Mouse (Mus musculus) gastrocnemius, postnatal 10 days (tissue): ENCODE data around the gene Tcaim. TPM values are rescaled to one million over a fixed set of nuclear protein-coding genes. Genes with fewer than 3 reads are reported as not detected.
A peak's percentile ranks its signal among the peaks of the same experiment; 100 is the strongest.
"Not testable (repeated sequence)": the region's sequence is repeated elsewhere in the genome, so short reads cannot be mapped to it uniquely, and the experiment has no call there.

Experiments
- DNase-seq: peaks from one replicate; pipeline ENCODE4 v3.0.0; 2021; ENCODE audit warnings: mixed read lengths
- long read RNA-seq, 2 experiments: library from polyadenylated mRNA; stranded (forward); transcript quantifications; one replicate each; pipeline ENCODE4 v2.0.0; 2021
- total RNA-seq, 2 experiments: library from RNA; stranded (reverse); gene quantifications; 2 replicates each; pipeline ENCODE4 v1.2.3; 2021

Gene Tcaim
- total RNA-seq: 10 to 100 TPM; 21.9 to 25.0 TPM
- long read RNA-seq, experiment 1, transcript Tcaim-201 (11 exons, 3,049 nt): major isoform, 27 of 33 reads
- long read RNA-seq, experiment 1, partial matches to known transcripts: 0 of 33 reads
- long read RNA-seq, experiment 1, other reads (novel, unspliced or antisense): 6 of 33 reads
- long read RNA-seq, experiment 2, transcript Tcaim-201 (11 exons, 3,049 nt): major isoform, 25 of 30 reads
- long read RNA-seq, experiment 2, partial matches to known transcripts: 2 of 30 reads
- long read RNA-seq, experiment 2, other reads (novel, unspliced or antisense): 3 of 30 reads

GRCm38 (mm10) chr9:122805053-122805844, at the start of gene Tcaim:
Gene Tcaim, plus strand, starts transcription at chr9:122805539.
- DNase-seq: peak; percentile 90

DNA sequence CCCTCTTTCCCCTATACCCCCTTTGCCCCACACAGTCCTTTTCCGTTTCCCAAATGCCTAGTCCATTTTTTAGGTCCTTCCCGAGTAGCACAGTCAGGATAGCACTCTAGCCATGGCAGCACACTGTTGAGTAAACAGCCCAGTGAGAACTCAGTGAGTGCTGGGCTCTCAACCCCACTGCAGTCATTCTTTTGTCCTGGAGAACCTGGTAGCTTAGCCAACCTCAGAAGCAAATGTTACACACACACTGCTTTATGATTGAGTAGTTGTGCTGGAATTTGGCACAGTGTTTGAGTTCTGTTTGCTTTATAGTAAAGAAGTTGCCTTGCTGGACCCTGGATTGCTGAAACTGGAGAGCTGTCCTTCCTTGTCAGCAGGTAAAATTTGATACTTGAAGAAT, 47.7 kb upstream of the Tcaim start:
- no peak for DNase-seq

DNA sequence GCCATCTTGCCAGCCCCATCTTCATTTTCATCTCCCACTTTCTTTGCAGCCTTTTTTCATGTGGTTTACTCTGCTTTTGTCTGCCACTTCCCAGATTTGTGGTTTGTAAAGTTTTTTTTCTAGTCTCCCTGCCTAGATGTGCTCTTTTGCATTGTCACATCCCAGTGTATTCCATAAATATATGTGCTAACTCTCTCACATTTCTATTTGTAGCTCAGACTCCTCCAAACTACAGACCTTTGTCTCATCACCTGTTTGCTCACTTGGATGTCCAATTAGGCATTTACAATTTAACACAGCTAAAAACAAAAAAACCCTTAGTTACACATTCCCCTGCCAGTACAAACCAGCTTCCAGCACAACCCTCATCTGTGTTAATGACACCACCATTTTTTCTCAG, 45.2 kb upstream of the Tcaim start:
- DNase-seq: no peak

GRCm38 (mm10) chr9:122785231-122785630, 20.1 kb upstream of the Tcaim start:
- no peak for DNase-seq

DNA sequence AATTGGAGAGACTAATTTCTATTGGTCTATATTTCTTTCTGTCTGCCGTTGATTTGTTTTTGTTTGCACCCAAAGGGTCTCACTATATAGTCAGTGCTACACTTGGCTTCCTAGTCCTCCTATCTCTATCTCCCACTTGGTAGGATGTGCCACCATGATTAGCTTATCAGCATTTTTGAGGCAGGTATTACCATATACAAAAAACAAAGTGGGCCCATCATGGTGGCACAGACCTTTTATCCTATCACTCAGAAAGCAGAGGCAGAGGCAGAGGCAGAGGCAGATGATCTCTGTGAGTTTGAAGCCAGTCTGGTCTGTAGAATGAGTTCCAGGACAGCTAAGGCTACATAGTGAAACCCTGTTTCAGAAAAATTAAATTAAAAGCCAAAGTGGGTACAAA, 18.8 kb upstream of the Tcaim start:
- DNase-seq: no peak

DNA sequence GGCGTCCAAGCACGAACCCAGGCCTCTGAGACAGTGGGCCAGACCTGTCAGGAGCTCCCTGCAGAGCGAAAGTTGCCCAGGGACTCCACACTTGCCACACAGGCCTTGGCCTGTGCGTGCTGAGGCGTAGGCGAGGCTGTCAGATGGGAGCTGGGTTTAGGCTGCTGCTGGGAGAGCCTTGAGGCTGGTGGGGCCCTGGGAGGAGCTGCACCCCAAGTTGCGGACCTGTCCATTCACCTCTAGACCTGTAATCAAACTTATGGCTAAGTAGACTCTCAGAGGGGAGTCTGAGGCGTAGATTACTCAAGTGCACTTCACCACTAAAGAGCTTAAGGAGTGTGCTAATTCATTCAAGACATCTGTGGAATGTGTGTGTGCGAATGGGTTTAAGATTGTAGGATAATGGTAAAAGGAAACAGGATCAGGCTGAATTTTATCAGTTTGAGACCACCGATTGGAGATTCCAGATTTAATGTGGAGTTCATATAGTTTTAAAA, 554 bp downstream of the Tcaim start:
- no peak for DNase-seq

DNA sequence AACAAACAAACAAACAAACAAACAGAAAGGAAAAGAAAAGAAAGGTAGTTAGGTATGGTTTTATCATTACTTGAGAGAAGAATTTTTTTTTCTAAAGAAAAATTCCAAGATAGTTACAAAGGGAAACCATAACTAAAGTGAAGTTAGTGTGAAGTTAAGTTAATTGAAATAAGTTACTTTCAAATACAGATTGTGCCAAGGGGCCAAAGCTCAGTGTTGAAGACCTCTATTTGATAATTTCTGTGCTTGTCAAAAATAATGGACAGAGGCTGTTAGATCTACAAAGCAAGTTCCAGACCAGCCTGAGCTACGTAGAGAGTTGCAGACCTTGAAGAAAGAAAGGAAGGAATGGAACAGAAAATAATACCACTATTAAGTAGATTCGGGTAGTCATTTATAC, 1.8 kb downstream of the Tcaim start:
- no peak for DNase-seq

DNA sequence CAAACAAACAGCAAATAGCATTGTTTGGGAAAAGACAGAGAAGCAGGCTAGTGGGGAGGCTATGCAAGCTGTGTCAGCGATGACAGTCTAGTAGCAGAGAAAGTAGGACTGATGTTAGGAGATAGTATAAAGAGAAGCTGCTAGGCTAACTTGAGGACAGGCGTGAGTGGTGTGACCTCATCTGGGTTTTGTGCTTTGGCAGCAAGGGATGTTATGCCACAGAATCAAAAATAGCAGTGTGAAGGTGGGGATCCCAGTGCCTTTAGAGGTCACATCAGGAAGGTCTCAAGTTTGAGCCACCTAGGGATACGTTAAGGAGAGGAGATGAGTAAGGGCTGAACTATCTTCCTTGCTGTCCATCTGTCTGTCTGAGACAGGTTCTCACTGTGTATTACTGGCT, 4.9 kb downstream of the Tcaim start:
- DNase-seq: no peak

DNA sequence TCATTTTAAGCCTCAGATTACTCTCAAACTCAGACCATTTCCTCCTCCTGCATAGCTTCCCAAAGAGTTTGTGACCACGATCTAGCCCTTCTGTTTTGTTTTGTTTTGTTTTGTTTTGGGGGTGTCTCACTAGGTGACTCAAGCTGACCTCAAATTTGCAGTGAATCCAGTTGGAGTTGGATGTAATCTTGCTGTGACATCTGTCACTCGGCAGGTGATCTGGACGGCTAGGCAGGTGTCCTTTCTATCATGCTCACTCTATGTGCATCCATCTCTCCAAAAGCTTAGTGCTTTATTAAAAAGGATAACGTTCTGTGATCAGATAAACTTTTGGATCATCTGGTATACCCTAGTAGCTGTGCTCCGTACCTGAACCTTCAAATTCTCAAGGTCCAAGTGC, 7.0 kb downstream of the Tcaim start:
- no peak for DNase-seq

DNA sequence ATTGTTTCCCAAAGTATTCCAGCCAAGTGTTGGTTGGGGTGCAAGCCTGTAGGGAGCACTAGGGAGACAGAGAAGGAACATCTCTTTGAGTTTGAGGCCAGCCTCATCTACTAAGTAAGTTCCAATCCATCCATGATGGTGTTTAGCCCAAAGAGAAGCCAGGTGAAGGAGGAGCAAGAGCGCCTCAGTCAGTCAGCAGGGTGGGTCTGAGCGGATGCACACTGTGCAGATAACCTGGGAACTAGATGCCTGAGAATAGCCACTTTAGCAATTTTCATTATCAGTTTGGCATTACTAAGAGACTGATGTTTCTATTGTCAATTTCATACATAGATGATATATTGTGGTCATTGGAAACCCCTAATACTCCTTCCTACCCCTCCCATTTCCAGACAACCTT, 9.4 kb downstream of the Tcaim start:
- no peak for DNase-seq

DNA sequence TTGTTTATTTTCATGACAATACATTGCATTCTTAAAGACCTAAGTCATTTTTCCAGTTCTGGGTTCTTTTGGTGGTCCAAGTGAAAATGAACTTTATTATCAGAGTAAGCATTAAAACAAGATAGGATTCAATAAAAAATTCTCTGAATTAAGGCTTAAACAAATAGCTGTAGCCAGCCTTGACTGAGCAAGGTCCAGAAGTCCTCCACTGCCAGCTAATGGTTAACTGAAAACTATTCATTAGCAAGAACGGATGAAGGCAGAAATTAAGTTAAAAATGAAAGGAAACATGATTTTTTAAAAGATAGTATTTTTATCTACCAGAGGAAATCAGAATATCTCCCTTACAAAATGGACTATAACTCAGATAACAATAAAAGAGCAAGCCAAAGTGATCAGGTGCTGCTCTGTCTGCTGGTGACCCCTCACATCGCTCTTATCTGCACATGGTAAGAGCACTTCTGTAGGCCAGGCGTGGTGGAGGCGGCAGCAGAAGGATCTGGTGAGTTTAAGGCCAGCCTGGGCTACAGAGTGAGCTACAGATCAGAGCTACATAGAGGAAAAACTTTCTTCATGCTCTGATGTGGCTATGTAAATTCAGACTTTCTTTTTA, 10.0 kb downstream of the Tcaim start:
- DNase-seq: no peak

DNA sequence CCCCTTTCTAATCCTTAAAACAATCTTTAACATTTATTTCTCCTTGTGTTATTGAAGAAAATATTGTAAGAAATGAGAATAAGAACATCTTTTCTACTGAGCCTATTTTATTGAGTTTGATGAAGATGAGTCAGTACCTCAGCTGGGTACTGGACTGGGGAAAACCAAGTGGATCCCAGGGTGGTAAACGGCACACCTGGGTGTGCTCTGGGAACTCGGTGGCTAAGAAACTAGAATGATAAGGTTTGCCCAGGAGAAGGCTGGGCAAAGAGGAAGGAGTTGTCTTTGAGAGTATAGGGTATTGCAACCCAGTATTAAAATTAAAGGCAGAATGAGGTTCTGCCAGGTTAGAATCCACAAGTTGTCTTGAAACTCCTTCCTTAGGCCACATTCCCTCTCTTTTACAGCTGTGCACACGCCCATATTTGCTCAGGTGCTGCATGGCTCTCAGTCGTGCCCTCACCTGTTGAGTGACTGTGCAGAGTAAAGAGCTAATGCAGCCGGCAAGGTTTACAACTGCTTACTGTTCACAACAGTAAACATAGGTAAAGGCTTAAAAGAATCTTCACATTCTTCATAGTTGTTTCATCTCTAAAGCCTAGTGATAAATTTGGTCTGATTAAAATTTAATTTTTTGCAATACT, 18.2 kb downstream of the Tcaim start:
- no peak for DNase-seq

- no peak for DNase-seq
These were observed 21.4 kb downstream of the Tcaim start for GRCm38 (mm10) chr9:122826743-122827142.

- DNase-seq: no peak
These were observed 24.6 kb downstream of the Tcaim start for GRCm38 (mm10) chr9:122829826-122830380.

DNA sequence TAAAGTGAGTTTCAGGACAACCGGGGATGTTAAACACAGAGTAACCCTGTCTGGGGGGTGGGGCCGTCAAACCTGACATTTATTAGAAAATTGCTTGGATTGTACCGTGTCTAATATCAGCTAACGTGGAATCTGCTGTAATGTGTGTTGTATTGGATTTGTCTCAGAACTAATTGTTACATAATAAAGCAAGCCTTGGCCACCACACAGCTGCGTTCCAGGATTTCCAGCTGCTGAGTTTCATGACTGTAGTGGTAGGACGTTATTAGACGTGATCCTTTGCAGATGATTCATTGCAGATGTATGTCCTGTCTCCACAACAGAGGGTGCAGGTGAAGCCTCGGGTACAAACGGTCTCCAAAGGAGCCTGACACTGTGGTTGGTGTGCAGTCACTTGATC, 30.8 kb downstream of the Tcaim start:
- no peak for DNase-seq

DNA sequence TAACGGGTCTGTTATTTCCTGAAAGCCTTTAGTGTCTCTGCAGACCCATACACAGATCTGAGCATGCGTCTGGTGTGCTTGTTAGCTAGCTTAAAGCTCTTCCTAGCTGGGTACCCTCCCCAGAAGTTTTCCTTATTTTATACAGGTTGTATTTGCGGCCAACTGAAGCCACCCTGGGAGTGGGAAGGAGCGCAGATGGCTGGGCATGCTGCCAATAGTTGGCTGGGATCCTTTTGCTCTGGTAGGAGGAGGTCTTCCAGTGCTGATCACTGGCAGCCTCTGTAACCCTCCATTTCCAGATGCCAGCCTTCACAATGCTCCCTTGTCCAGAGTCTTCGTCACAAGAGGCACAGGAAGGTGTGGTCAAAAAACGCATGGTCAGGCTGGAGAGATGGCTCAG, 31.5 kb downstream of the Tcaim start:
- peak; percentile 48 for DNase-seq

DNA sequence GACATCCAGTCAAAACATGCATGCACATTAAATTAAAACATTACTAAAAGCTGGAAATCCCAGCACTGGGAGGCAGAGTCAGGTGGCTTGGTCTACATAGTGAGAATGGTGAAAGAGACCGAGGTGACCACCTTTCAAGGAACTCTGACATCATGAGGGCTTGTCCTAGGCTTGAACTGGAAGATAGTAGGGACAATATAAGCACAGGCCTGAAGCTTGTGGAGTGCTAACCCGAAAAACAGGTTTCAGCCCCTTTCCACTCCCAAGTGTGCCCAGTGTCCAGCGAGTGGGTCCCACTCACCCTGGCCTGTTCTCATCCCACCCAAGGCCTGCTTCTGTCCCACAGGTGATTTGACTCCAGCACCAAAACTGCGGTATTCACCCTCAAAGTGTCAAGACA, 31.9 kb downstream of the Tcaim start:
- no peak for DNase-seq

GRCm38 (mm10) chr9:122837680-122838079, 32.3 kb downstream of the Tcaim start:
- peak; percentile 42 for DNase-seq

GRCm38 (mm10) chr9:122843760-122844159, 38.4 kb downstream of the Tcaim start, which contains the start of gene Gm35549:
Gene Gm35549, minus strand, starts transcription at chr9:122844035.
- no peak for DNase-seq

DNA sequence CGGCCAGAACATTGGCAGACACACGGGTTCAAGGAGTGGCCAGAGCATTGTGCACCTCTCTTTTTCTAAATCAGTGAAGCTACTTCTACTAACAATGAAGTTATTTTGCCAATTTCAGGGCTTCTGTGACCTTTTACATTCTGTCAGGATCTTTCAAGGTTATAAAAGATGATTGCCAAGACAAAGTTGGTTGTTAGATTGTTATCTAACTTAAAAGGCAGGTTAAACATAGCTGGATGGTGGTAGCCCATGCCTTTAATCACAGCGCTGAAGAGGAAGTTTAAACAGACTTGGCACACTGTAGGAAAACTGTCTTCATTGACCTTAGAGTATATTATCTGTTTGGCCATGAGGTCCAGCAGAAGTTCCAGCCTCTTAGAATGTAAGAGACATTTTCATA, 40.3 kb downstream of the Tcaim start:
- no peak for DNase-seq

DNA sequence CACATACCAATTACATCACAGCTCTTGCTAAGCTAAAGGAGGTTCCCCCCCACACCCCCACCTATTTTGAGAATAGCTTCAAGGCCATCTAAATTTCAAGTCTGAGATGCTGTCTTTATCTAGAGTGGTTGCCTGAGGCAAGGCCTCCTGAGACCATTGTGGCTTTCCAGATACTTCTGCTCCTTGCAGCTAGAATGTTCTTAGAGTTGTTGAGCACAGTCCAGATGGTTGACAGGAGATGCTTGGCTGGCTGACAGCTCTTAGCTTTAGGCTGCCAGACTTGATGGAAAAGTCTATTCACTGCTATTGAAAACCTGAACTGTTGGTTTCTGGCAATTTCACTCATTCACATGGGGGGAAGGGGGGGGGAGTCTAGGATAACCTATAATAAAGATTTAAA, 40.8 kb downstream of the Tcaim start:
- DNase-seq: no peak

DNA sequence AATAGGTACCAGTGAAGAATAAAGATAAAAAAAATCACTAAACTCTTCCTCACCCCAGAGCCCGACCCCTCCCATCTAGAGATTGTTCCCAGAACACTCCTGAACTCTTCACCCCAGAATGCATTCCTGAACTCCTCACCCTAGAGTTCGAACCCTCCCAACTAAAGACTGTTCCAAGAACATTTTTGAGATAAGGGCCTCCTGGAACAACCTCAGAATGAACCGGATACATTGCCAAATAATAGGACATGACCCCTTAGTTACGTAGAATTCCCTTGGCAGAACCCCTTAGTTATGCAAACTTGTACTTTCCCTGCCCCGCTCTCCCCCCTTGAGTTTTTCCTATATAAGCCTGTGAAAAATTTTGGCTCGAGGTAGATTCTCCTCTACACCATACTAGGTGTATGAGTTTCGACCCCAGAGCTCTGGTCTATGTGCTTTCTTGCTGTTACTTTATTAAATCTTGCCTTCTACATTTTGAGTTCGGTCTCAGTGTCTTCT, 42.5 kb downstream of the Tcaim start:
- not testable (repeated sequence) for DNase-seq
